In the genomic region with DNA sequence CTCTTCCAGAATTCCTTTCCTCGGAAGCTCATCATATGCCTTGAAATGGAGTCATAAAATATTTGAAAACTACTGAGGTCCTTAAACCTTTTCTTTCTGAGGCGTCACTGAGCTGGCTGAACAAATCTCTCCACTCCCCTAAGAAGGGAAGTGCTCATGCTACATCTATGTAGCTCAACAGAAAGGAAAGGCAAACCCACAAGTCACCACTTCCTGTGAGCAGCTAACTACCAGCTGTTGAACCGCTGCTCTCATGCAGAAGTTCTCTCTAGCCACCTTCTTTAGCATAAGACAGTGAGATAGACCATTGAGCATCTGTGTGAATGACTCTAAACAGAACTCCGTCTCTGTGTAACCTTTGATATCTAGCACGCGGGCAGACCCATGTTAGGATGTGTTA, we compare ENCODE assay signal across 9 mouse cellular contexts.
DNase-seq lines count a peak whose midpoint lies in the region; ATAC-seq lines count a peak whose summit lies in the region.
"Had no signal": no experiment of that assay in that cellular context is flagged by ENCODE, and none has a peak within 500 bp of the region (broad histone marks: within the 10 kb centered on the region; RNA-seq: fewer than 3 reads in every experiment).

No protein-coding gene starts in this region.

- no peak overlapping the region for H3K27ac ChIP-seq in hindbrain, embryonic 14.5 days
- H3K27ac ChIP-seq in neural tube, embryonic 15.5 days (replicated peaks): no peak overlapping the region
- H3K27ac ChIP-seq: hindbrain, embryonic 13.5 days had no signal

- peak; percentile 95 to 98 for ATAC-seq in hematopoietic stem cell, adult 5-6 weeks (replicated peaks in 1 of 2; ENCODE audit: insufficient read depth in 1 of 2, low FRiP score in 2 of 2, low TSS enrichment in 1 of 2, low read depth in 1 of 2, poor library complexity in 2 of 2, severe bottlenecking in 2 of 2)
- ATAC-seq in hindbrain, embryonic 14.5 days (ENCODE audit: low FRiP score): no peak
- no peak for ATAC-seq in neural tube, embryonic 15.5 days (ENCODE audit: low FRiP score)

- no peak overlapping the region for H3K4me2 ChIP-seq in hindbrain, embryonic 14.5 days (replicated peaks)
- no peak overlapping the region for H3K4me2 ChIP-seq in neural tube, embryonic 15.5 days
- H3K4me2 ChIP-seq: hindbrain, embryonic 13.5 days had no signal

- H3K9me3 ChIP-seq in hindbrain, embryonic 14.5 days (ENCODE audit: control insufficient read depth, low read length): no peaks in the 10 kb centered on the region
- no peaks in the 10 kb centered on the region for H3K9me3 ChIP-seq in neural tube, embryonic 15.5 days (replicated peaks)
- H3K9me3 ChIP-seq: hindbrain, embryonic 13.5 days had no signal

- no peaks in the 10 kb centered on the region for H3K4me1 ChIP-seq in hindbrain, embryonic 14.5 days (replicated peaks; ENCODE audit: control insufficient read depth, insufficient read depth, low read length)
- no peaks in the 10 kb centered on the region for H3K4me1 ChIP-seq in neural tube, embryonic 15.5 days

- peak; percentile 9 for DNase-seq in adrenal gland, adult 8-10 months
- no peak for DNase-seq in adrenal gland, postnatal 4 days (ENCODE audit: low spot score in 2 of 2)
- peak; percentile 87 for DNase-seq in CD4-positive, CD25-positive, alpha-beta regulatory T cell, adult 2 months (ENCODE audit: low read depth, low spot score)
- peak; percentile 31 for DNase-seq in skeletal muscle tissue, adult 2 months (ENCODE audit: low read depth, low spot score)
- DNase-seq in adipocyte (ENCODE audit: low spot score): no peak
- DNase-seq in hindbrain, embryonic 14.5 days (ENCODE audit: low spot score): no peak

- 92% methylated on average over 6 of the region's 6 CpGs for WGBS in hindbrain, embryonic 14.5 days
- WGBS in neural tube, embryonic 15.5 days: 90% methylated on average over 6 of the region's 6 CpGs

- H3K36me3 ChIP-seq in hindbrain, embryonic 14.5 days (replicated peaks; ENCODE audit: control insufficient read depth, insufficient read depth): no peaks in the 10 kb centered on the region
- no peaks in the 10 kb centered on the region for H3K36me3 ChIP-seq in neural tube, embryonic 15.5 days
- H3K36me3 ChIP-seq: hindbrain, embryonic 13.5 days had no signal

- H3K4me3 ChIP-seq in hindbrain, embryonic 14.5 days (replicated peaks; ENCODE audit: low read length): no peak overlapping the region
- no peak overlapping the region for H3K4me3 ChIP-seq in neural tube, embryonic 15.5 days (replicated peaks)
- H3K4me3 ChIP-seq: hindbrain, embryonic 13.5 days had no signal

- H3K9ac ChIP-seq in hindbrain, embryonic 14.5 days: no peak overlapping the region
- no peak overlapping the region for H3K9ac ChIP-seq in neural tube, embryonic 15.5 days (replicated peaks)
- H3K9ac ChIP-seq: hindbrain, embryonic 13.5 days had no signal

- no peaks in the 10 kb centered on the region for H3K27me3 ChIP-seq in hindbrain, embryonic 14.5 days (ENCODE audit: control insufficient read depth, insufficient read depth, low read length)
- H3K27me3 ChIP-seq in neural tube, embryonic 15.5 days (replicated peaks): no peaks in the 10 kb centered on the region
- H3K27me3 ChIP-seq: hindbrain, embryonic 13.5 days had no signal

Comparison
In these comparisons a context has a peak if more than half of its experiments do, and no peak if none do; other contexts are left out.
1. DNase-seq: peak in adrenal gland, adult 8-10 months (single experiment), CD4-positive, CD25-positive, alpha-beta regulatory T cell, adult 2 months (single experiment) and skeletal muscle tissue, adult 2 months (single experiment); none in adrenal gland, postnatal 4 days (0 of 2), adipocyte (single experiment) and hindbrain, embryonic 14.5 days (single experiment).
2. ATAC-seq: peak in hematopoietic stem cell, adult 5-6 weeks (2 of 2); none in hindbrain, embryonic 14.5 days (single experiment) and neural tube, embryonic 15.5 days (single experiment).